Mouse (Mus musculus) myocyte (in vitro differentiated cells): ENCODE measurements around the gene Il4. TPM values are rescaled to one million over a fixed set of nuclear protein-coding genes. Genes with fewer than 3 reads are reported as not detected.

ENCODE experiments used
- H3K27me3 ChIP-seq: one replicate; pipeline ENCODE4 v1.6.1; 2011; ENCODE audit not compliant: control insufficient read depth, insufficient read depth, insufficient read length
- H3K36me3 ChIP-seq: one replicate; pipeline ENCODE4 v1.6.1; 2011; ENCODE audit not compliant: control insufficient read depth, insufficient read depth
- H3K4me2 ChIP-seq: one replicate; pipeline ENCODE4 v1.6.1; 2011; ENCODE audit warnings: low read depth, control low read depth
- H3K4me3 ChIP-seq: one replicate; pipeline ENCODE4 v1.5.1; 2011; ENCODE audit warnings: mild to moderate bottlenecking, control low read depth, moderate library complexity
- H3K79me2 ChIP-seq: one replicate; pipeline ENCODE4 v1.6.1; 2011; ENCODE audit not compliant: control insufficient read depth, insufficient read depth
- H3ac ChIP-seq: one replicate; pipeline ENCODE4 v1.6.1; 2011; ENCODE audit not compliant: control insufficient read depth, insufficient read length
- CEBPB ChIP-seq: IDR thresholded peaks from 2 replicates; pipeline ENCODE4 v1.6.1; 2011; ENCODE audit warnings: mild to moderate bottlenecking, moderate library complexity; ENCODE audit not compliant: poor library complexity, insufficient read depth, severe bottlenecking
- E2F4 ChIP-seq: IDR thresholded peaks from one replicate; pipeline ENCODE4 v1.6.1; 2011; ENCODE audit warnings: mild to moderate bottlenecking, control low read depth, moderate library complexity; ENCODE audit not compliant: insufficient read depth
- MAX ChIP-seq: IDR thresholded peaks from one replicate; pipeline ENCODE4 v1.6.1; 2011; ENCODE audit warnings: low read depth, mild to moderate bottlenecking, control low read depth
- MYOD1 ChIP-seq, 3 experiments: IDR thresholded peaks; one replicate each; pipeline ENCODE4 v1.6.1; 2011; ENCODE audit warnings: control low read depth in 2 of 3, low read depth in 2 of 3, mild to moderate bottlenecking in 2 of 3, moderate library complexity in 1 of 3; ENCODE audit not compliant: insufficient read length in 2 of 3, control insufficient read depth in 1 of 3
- MYOG ChIP-seq, 3 experiments: IDR thresholded peaks; one replicate each; pipeline ENCODE4 v1.6.1; 2011; ENCODE audit warnings: control low read depth in 2 of 3, low read depth in 2 of 3, mild to moderate bottlenecking in 2 of 3; ENCODE audit not compliant: insufficient read length in 2 of 3, control insufficient read depth in 1 of 3, insufficient read depth in 1 of 3
- POLR2A ChIP-seq: IDR thresholded peaks from one replicate; pipeline ENCODE4 v1.6.1; 2011; ENCODE audit warnings: low read depth, mild to moderate bottlenecking, control low read depth, moderate library complexity; ENCODE audit not compliant: insufficient read length
- POLR2AphosphoS2 ChIP-seq: IDR thresholded peaks from one replicate; pipeline ENCODE4 v1.6.1; 2011; ENCODE audit warnings: low read depth, control low read depth; ENCODE audit not compliant: insufficient read length
- REST ChIP-seq: IDR thresholded peaks from one replicate; pipeline ENCODE4 v1.6.1; 2011; ENCODE audit warnings: mild to moderate bottlenecking, control low read depth, moderate library complexity; ENCODE audit not compliant: insufficient read depth, insufficient read length
- SRF ChIP-seq: IDR thresholded peaks from one replicate; pipeline ENCODE4 v1.6.1; 2011; ENCODE audit warnings: low read depth; ENCODE audit not compliant: control insufficient read depth, insufficient read length
- TCF12 ChIP-seq: IDR thresholded peaks from one replicate; pipeline ENCODE4 v1.6.1; 2011; ENCODE audit warnings: mild to moderate bottlenecking, control low read depth; ENCODE audit not compliant: poor library complexity, insufficient read depth, severe bottlenecking
- TCF3 ChIP-seq: IDR thresholded peaks from one replicate; pipeline ENCODE4 v1.6.1; 2011; ENCODE audit warnings: low read depth, control low read depth; ENCODE audit not compliant: insufficient read length
- USF1 ChIP-seq: IDR thresholded peaks from one replicate; pipeline ENCODE4 v1.6.1; 2011; ENCODE audit warnings: low read depth, mild to moderate bottlenecking, control low read depth, moderate library complexity
- polyA plus RNA-seq: library from polyadenylated mRNA; unstranded; fragments of >200 nt; fragmentation: generic; extraction: Trizol; gene quantifications from one replicate; pipeline ENCODE4 v1.2.1, GENCODE M21; 2012; ENCODE audit warnings: missing spikeins

Gene Il4
- polyA plus RNA-seq, 1 experiment: 0.19 TPM

GRCm38 (mm10) chr11:53584849-53585248 lies 33.6 kb downstream of the Il4 start:
- no peaks in the 10 kb centered on the region for H3K27me3 ChIP-seq
- H3K36me3 ChIP-seq: peaks cover 46% of the 10 kb centered on the region

DNA sequence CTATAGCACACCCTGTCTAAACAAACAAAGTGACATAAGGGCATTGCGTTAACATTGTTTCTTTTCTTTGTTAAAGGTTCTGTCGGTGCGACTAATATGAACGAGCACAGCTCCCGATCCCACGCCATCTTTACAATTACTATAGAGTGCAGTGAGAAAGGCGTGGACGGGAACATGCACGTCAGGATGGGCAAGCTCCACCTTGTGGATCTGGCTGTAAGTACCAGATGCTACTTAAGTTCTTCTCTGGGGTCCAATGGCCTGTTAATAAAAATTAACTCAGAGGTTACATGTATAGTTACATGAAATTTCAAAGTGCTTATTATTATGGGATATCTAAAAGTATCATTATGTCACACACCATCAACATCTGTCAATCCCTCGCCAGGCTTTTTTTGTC lies 35.3 kb downstream of the Il4 start:
- peaks cover 47% of the 10 kb centered on the region for H3K36me3 ChIP-seq
- no peak for TF ChIP-seq USF1
- no peak for TF ChIP-seq REST
- no peak for TF ChIP-seq E2F4
- TF ChIP-seq TCF12: no peak
- TF ChIP-seq SRF: no peak
- no peak for TF ChIP-seq MYOG (IDR thresholded peaks at IDR 0.05; ENCODE audit: control insufficient read depth in 1 of 3, insufficient read depth in 1 of 3, insufficient read length in 2 of 3, low read depth in 2 of 3)
- no peak for TF ChIP-seq POLR2AphosphoS2
- TF ChIP-seq TCF3: no peak
- no peak for TF ChIP-seq MYOD1 (IDR thresholded peaks at IDR 0.05; ENCODE audit: control insufficient read depth in 1 of 3, insufficient read length in 2 of 3, low read depth in 2 of 3)
- H3K4me3 ChIP-seq: no peak overlapping the region
- H3K79me2 ChIP-seq: no peaks in the 10 kb centered on the region
- no peak overlapping the region for H3K4me2 ChIP-seq
- H3K27me3 ChIP-seq: no peaks in the 10 kb centered on the region
- no peak overlapping the region for H3ac ChIP-seq

More at GRCm38 (mm10) chr11:53584849-53585248, 33.6 kb downstream of the Il4 start:
- Histone ChIP-seq H3K79me2 (no peaks in the 10 kb centered on the region), H3K4me3 (no peak overlapping the region), H3ac (no peak overlapping the region), H3K4me2 (no peak overlapping the region)
- no peak for TF ChIP-seq MYOG (IDR thresholded peaks at IDR 0.05; ENCODE audit: control insufficient read depth in 1 of 3, insufficient read depth in 1 of 3, insufficient read length in 2 of 3, low read depth in 2 of 3)
- no peak for TF ChIP-seq TCF3
- TF ChIP-seq CEBPB: no peak
- no peak for TF ChIP-seq MYOD1 (IDR thresholded peaks at IDR 0.05; ENCODE audit: control insufficient read depth in 1 of 3, insufficient read length in 2 of 3, low read depth in 2 of 3)
- TF ChIP-seq POLR2A: no peak

GRCm38 (mm10) chr11:53580562-53580961 lies 37.9 kb downstream of the Il4 start:
- no peaks in the 10 kb centered on the region for H3K79me2 ChIP-seq
- TF ChIP-seq USF1 (no peak), CEBPB (no peak)
- no peak overlapping the region for H3K4me2 ChIP-seq
- H3ac ChIP-seq: no peak overlapping the region
- no peak overlapping the region for H3K4me3 ChIP-seq
- H3K27me3 ChIP-seq: no peaks in the 10 kb centered on the region
- H3K36me3 ChIP-seq: peaks cover 35% of the 10 kb centered on the region

DNA sequence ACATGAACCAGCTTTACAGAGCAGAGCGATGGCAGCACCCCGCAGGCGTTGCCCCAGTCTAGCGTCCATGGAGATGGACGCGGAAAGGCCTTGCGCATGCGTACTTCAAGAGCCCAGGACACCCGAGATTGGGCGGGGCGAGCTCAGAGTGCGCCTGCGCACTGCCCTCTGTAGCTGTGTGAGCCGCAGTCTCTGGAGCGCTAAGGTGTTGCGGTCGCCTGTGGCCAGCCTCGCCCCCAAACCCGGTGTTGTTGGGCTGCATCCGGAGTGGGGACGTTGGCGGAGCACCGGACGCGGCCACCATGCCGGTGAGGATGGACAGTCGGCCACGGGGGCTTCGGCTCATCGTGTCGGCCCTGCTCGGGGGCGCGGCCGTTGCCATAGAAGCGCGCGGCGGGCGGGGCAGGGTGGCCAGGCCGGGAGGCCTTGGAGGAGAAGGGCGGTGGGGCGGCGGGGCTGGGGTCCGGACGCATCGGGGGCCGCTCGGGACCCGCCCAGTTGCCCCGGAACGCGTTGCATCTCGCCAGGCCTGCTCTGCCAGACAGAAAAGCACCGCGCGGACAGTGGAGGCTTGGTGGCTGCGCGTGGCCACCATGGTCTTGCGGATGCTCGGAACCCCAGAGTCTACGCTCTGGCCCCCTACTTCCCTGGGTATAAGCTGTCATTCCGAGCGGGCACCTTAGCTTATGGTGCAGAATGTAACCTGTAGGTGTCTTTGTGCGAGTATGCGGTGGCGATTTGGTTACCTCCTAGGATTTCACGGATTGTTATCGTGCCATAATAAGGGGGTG lies 51.0 kb downstream of the Il4 start, which contains the start of gene Kif3a:
Gene Kif3a (plus strand): TSS at position 156 of the 791 bp plus-strand sequence.
- TF ChIP-seq MYOD1 (IDR thresholded peaks at IDR 0.05; ENCODE audit: control insufficient read depth in 1 of 3, insufficient read length in 2 of 3, low read depth in 2 of 3): peak in 1 of 3 experiments; percentile 28
- no peak for TF ChIP-seq USF1
- TF ChIP-seq POLR2AphosphoS2: peak; percentile 94
- TF ChIP-seq SRF: peak; percentile 32
- peak in 1 of 3 experiments; percentile 24 for TF ChIP-seq MYOG (IDR thresholded peaks at IDR 0.05; ENCODE audit: control insufficient read depth in 1 of 3, insufficient read depth in 1 of 3, insufficient read length in 2 of 3, low read depth in 2 of 3)
- TF ChIP-seq POLR2A: peak; percentile 93
- TF ChIP-seq TCF3: no peak

DNA sequence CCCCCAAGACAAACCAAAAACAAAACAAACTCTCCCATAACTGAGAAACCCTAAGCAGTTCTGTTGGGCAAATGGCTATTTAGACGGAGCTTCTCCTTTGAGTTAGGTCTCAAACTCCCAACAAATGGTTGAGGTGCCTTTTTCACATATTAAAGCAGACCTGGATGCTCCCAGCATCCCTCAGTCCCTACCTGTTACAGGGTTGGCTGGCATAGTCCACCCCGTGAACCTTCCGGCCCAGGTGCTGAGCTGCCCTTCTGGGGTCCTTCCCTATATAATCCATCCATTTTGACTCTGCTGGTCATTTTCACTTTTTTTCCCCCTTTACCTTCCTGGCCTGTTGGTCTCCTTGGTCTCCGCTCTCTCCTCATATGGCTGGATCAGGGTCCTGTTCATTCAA lies 51.8 kb downstream of the Il4 start:
- peak overlapping the region; percentile 50 for H3K4me3 ChIP-seq
- H3K27me3 ChIP-seq: no peaks in the 10 kb centered on the region
- TF ChIP-seq POLR2AphosphoS2: no peak
- TF ChIP-seq REST: no peak
- TF ChIP-seq MYOD1 (IDR thresholded peaks at IDR 0.05; ENCODE audit: control insufficient read depth in 1 of 3, insufficient read length in 2 of 3, low read depth in 2 of 3): no peak
- TF ChIP-seq TCF12: no peak
- TF ChIP-seq E2F4: no peak
- no peak for TF ChIP-seq CEBPB
- TF ChIP-seq MYOG (IDR thresholded peaks at IDR 0.05; ENCODE audit: control insufficient read depth in 1 of 3, insufficient read depth in 1 of 3, insufficient read length in 2 of 3, low read depth in 2 of 3): no peak
- TF ChIP-seq TCF3: no peak
- no peak for TF ChIP-seq MAX
- no peak for TF ChIP-seq POLR2A
- TF ChIP-seq SRF: no peak
- peak overlapping the region; percentile 93 for H3K4me2 ChIP-seq
- no peaks in the 10 kb centered on the region for H3K36me3 ChIP-seq
- peak overlapping the region; percentile 82 for H3ac ChIP-seq
- peaks cover 12% of the 10 kb centered on the region for H3K79me2 ChIP-seq

More for the DNA sequence above, 51.0 kb downstream of the Il4 start, which contains the start of gene Kif3a:
- H3K79me2 ChIP-seq: peaks cover 12% of the 10 kb centered on the region
- no peaks in the 10 kb centered on the region for H3K36me3 ChIP-seq
- H3K4me3 ChIP-seq: peak within 1 kb of the TSS; percentile 50
- H3K4me2 ChIP-seq: peak within 1 kb of the TSS; percentile 93
- no peaks in the 10 kb centered on the region for H3K27me3 ChIP-seq
- peak within 1 kb of the TSS; percentile 82 for H3ac ChIP-seq
